Mouse (Mus musculus) spleen, adult 2 months (tissue): ENCODE results near the gene Psme4. TPM values are rescaled to one million over a fixed set of nuclear protein-coding genes. Genes with fewer than 3 reads are reported as not detected.

ENCODE experiments used
- DNase-seq, 2 experiments: peaks; one replicate each; pipeline versions ENCODE4 v3.0.0 to v3.0.0-alpha.2; 2012 to 2021; ENCODE audit warnings: low spot score in 2 of 2, low read depth in 1 of 2
- H3K27ac ChIP-seq: fragments of 200-500 bp; 2 replicates; pipeline ENCODE4 v1.5.1; 2012; ENCODE audit warnings: low read length, inconsistent platforms; ENCODE audit not compliant: insufficient read depth
- H3K27me3 ChIP-seq: fragments of 200-500 bp; 2 replicates; pipeline ENCODE4 v1.6.1; 2012; ENCODE audit warnings: mild to moderate bottlenecking, moderate library complexity, low read length, inconsistent platforms; ENCODE audit not compliant: control insufficient read depth, insufficient read depth
- H3K36me3 ChIP-seq: fragments of 200-500 bp; 2 replicates; pipeline ENCODE4 v1.6.1; 2012; ENCODE audit warnings: mild to moderate bottlenecking, low read length, inconsistent platforms; ENCODE audit not compliant: control insufficient read depth, insufficient read depth
- H3K4me1 ChIP-seq: fragments of 200-500 bp; 2 replicates; pipeline ENCODE4 v1.6.1; 2011; ENCODE audit warnings: inconsistent platforms; ENCODE audit not compliant: control insufficient read depth, insufficient read depth, insufficient read length
- H3K4me3 ChIP-seq: fragments of 200-500 bp; 2 replicates; pipeline ENCODE4 v1.5.1; 2011; ENCODE audit warnings: mild to moderate bottlenecking, inconsistent platforms; ENCODE audit not compliant: insufficient read depth, insufficient read length; ENCODE audit errors: extremely low read depth
- CTCF ChIP-seq: fragments of 200-500 bp; IDR thresholded peaks from 2 replicates; pipeline ENCODE4 v1.5.1; 2011; ENCODE audit warnings: mild to moderate bottlenecking, inconsistent platforms; ENCODE audit not compliant: insufficient read depth, insufficient read length, insufficient replicate concordance; ENCODE audit errors: extremely low read depth
- POLR2A ChIP-seq: fragments of 200-500 bp; IDR thresholded peaks from 2 replicates; pipeline ENCODE4 v1.6.1; 2011; ENCODE audit warnings: low read depth, low read length, inconsistent platforms
- WGBS: fragments of 180-500 bp; shearing (Covaris S2); methylation state at CpG from one replicate; pipeline ENCODE4 v1.1.7; 2018; 5-methylcytosine and 5-hydroxymethylcytosine counted together
- polyA plus RNA-seq: library from polyadenylated mRNA; depleted of rRNA; stranded (reverse); fragments of >200 nt; gene quantifications from 2 replicates; pipeline ENCODE4 v1.2.3, GENCODE M21; 2012; rRNA removed

The Psme4 gene
- polyA plus RNA-seq, 1 experiment: 4.3 TPM

GRCm38 (mm10) chr11:30888153-30888552 is 116.6 kb downstream of the Psme4 start:
- DNase-seq: no peak
- WGBS: 90% methylated on average over 2 of the region's 2 CpGs
- H3K4me1 ChIP-seq: no peaks in the 10 kb centered on the region
- no peaks in the 10 kb centered on the region for H3K36me3 ChIP-seq
- peaks cover 5% of the 10 kb centered on the region; the same call in 1 of the 2 replicates for H3K27me3 ChIP-seq
- TF ChIP-seq POLR2A: no peak
- TF ChIP-seq CTCF: no peak
- no peak overlapping the region for H3K4me3 ChIP-seq
- no peak overlapping the region for H3K27ac ChIP-seq

GRCm38 (mm10) chr11:30896201-30896600 is 124.7 kb downstream of the Psme4 start:
- Histone ChIP-seq H3K4me1 (no peaks in the 10 kb centered on the region), H3K4me3 (no peak overlapping the region), H3K27ac (no peak overlapping the region), H3K36me3 (no peaks in the 10 kb centered on the region), H3K27me3 (no peaks in the 10 kb centered on the region)
- TF ChIP-seq CTCF (no peak), POLR2A (no peak)
- no peak for DNase-seq
- 100% methylated on average over 1 of the region's 1 CpGs for WGBS

- Histone ChIP-seq H3K4me1 (no peaks in the 10 kb centered on the region), H3K4me3 (no peak overlapping the region), H3K27me3 (no peaks in the 10 kb centered on the region), H3K36me3 (no peaks in the 10 kb centered on the region), H3K27ac (no peak overlapping the region)
- no peak for DNase-seq
- no peak for TF ChIP-seq POLR2A
- TF ChIP-seq CTCF: no peak
These were observed 127.8 kb downstream of the Psme4 start for GRCm38 (mm10) chr11:30899312-30899711.

- TF ChIP-seq CTCF (no peak), POLR2A (no peak)
- Histone ChIP-seq H3K36me3 (no peaks in the 10 kb centered on the region), H3K4me3 (no peak overlapping the region), H3K27ac (no peak overlapping the region), H3K4me1 (no peaks in the 10 kb centered on the region), H3K27me3 (no peaks in the 10 kb centered on the region)
- DNase-seq: no peak
- WGBS: 91% methylated on average over 3 of the region's 3 CpGs
These were observed 140.8 kb downstream of the Psme4 start for GRCm38 (mm10) chr11:30912311-30912710.

- WGBS: 90% methylated on average over 1 of the region's 1 CpGs
- no peaks in the 10 kb centered on the region for H3K27me3 ChIP-seq
These were observed 149.1 kb downstream of the Psme4 start for GRCm38 (mm10) chr11:30920641-30921040.

GRCm38 (mm10) chr11:30923283-30923682 is 151.8 kb downstream of the Psme4 start:
- WGBS: 92% methylated on average over 3 of the region's 3 CpGs
- peaks cover 6% of the 10 kb centered on the region for H3K36me3 ChIP-seq
- no peak for DNase-seq
- TF ChIP-seq CTCF (no peak), POLR2A (no peak)
- H3K27ac ChIP-seq: no peak overlapping the region
- no peaks in the 10 kb centered on the region for H3K27me3 ChIP-seq
- H3K4me1 ChIP-seq: no peaks in the 10 kb centered on the region
- H3K4me3 ChIP-seq: no peak overlapping the region

More at GRCm38 (mm10) chr11:30920641-30921040, 149.1 kb downstream of the Psme4 start:
- TF ChIP-seq POLR2A: no peak
- TF ChIP-seq CTCF: no peak
- H3K27ac ChIP-seq: no peak overlapping the region
- H3K4me1 ChIP-seq: no peaks in the 10 kb centered on the region
- DNase-seq: no peak
- H3K36me3 ChIP-seq: 0 out of 2 replicates have a peak, but pooled peaks cover 1% of the 10 kb centered on the region
- H3K4me3 ChIP-seq: no peak overlapping the region

- Histone ChIP-seq H3K4me3 (no peak overlapping the region), H3K27me3 (no peaks in the 10 kb centered on the region), H3K4me1 (no peaks in the 10 kb centered on the region), H3K27ac (no peak overlapping the region), H3K36me3 (peaks cover 8% of the 10 kb centered on the region)
- DNase-seq: no peak
- TF ChIP-seq POLR2A (no peak), CTCF (no peak)
These were observed 156.6 kb downstream of the Psme4 start for GRCm38 (mm10) chr11:30928079-30928478.

- TF ChIP-seq POLR2A (no peak), CTCF (no peak)
- 83% methylated on average over 1 of the region's 1 CpGs for WGBS
- peaks cover 8% of the 10 kb centered on the region for H3K36me3 ChIP-seq
- no peak overlapping the region for H3K4me3 ChIP-seq
- H3K27me3 ChIP-seq: no peaks in the 10 kb centered on the region
- DNase-seq: no peak
- no peak overlapping the region for H3K27ac ChIP-seq
- H3K4me1 ChIP-seq: no peaks in the 10 kb centered on the region
These were observed 157.0 kb downstream of the Psme4 start for GRCm38 (mm10) chr11:30928498-30928897.

Other genes starting within 250 kb of the Psme4 start
- 1.4 and 1.7 TPM in 2 replicates for gene Acyp2, start 122.1 kb upstream of the Psme4 start, polyA plus RNA-seq
- 0.06 TPM in 2 replicates for gene Gpr75, start 113.6 kb downstream of the Psme4 start, polyA plus RNA-seq
- gene Asb3, start 113.7 kb downstream of the Psme4 start, polyA plus RNA-seq: 1.7 and 2.2 TPM in 2 replicates
- 9.8 and 10.0 TPM in 2 replicates for gene Erlec1, start 182.6 kb downstream of the Psme4 start, polyA plus RNA-seq
- 2.6 and 2.7 TPM in 2 replicates for gene Chac2, start 214.6 kb downstream of the Psme4 start, polyA plus RNA-seq